In the genomic region with DNA sequence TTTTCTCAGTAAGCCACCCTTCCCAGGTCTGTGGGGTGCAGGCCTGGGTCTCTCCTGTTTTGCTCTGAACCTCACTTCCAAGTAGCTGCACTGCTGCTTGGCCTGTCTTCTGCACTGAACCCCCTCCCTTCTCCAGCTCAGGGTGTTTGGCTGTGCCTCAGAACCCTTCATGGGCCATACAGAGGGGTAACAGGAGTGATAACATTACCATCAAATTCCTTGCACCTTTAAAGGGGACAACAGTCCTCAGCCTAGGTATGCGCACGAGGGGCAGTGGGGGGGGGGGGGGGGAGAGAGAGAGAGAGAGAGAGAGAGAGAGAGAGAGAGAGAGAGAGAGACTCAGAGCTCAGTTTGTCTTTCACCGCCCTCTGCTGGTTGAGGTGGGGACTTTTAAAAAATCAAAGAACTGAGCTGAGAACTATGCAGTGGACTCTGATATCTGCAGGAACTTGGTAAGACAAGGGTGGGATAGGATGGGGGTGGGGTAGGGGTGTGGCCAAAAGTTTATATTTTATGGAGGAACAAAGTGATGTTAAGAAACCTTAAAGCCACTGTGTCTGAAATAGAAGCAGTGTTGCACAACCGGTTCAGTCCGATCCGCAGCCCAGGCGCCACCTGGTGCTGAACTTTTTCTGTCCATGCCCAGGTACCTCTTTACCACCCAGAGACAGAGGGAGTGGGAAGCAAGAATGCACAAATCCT, we compare ENCODE assay signal across 8 mouse cellular contexts.
DNase-seq lines count a peak whose midpoint lies in the region; ATAC-seq and TF ChIP-seq lines count a peak whose summit lies in the region.

No protein-coding gene starts in this region.

- no peaks in the 10 kb centered on the region for H3K36me3 ChIP-seq in forebrain, embryonic 15.5 days
- no peaks in the 10 kb centered on the region for H3K36me3 ChIP-seq in intestine, embryonic 15.5 days
- H3K36me3 ChIP-seq in liver, embryonic 14.5 days (replicated peaks; ENCODE audit: control insufficient read depth, insufficient read depth, low read depth), result no peaks in the 10 kb centered on the region
- H3K36me3 ChIP-seq in neural tube, embryonic 13.5 days, result no peaks in the 10 kb centered on the region

- H3K27me3 ChIP-seq in forebrain, embryonic 15.5 days, result peaks cover under 1% of the 10 kb centered on the region; the same call in 1 of the 2 replicates
- H3K27me3 ChIP-seq in intestine, embryonic 15.5 days (replicated peaks), result peaks cover 2% of the 10 kb centered on the region; the same call in 1 of the 2 replicates
- no peaks in the 10 kb centered on the region for H3K27me3 ChIP-seq in liver, embryonic 14.5 days (ENCODE audit: control insufficient read depth, insufficient read depth, low read length)
- H3K27me3 ChIP-seq in neural tube, embryonic 13.5 days, result no peaks in the 10 kb centered on the region

- 14% methylated on average over 6 of the region's 7 CpGs for WGBS in forebrain, embryonic 15.5 days
- WGBS in intestine, embryonic 15.5 days, result 17% methylated on average over 7 of the region's 7 CpGs
- 23% methylated on average over 7 of the region's 7 CpGs for WGBS in liver, embryonic 14.5 days (ENCODE audit: insufficient replicate concordance)
- WGBS in neural tube, embryonic 13.5 days, result 23% methylated on average over 7 of the region's 7 CpGs

- H3K4me2 ChIP-seq in forebrain, embryonic 15.5 days (replicated peaks), result no peak overlapping the region
- 0 out of 2 replicates have a peak overlapping the region, but pooled peaks have one; percentile 4 for H3K4me2 ChIP-seq in intestine, embryonic 15.5 days (replicated peaks)
- H3K4me2 ChIP-seq in liver, embryonic 14.5 days (ENCODE audit: low read depth), result no peak overlapping the region
- no peak overlapping the region for H3K4me2 ChIP-seq in neural tube, embryonic 13.5 days

- H3K9ac ChIP-seq in forebrain, embryonic 15.5 days (replicated peaks), result no peak overlapping the region
- no peak overlapping the region for H3K9ac ChIP-seq in intestine, embryonic 15.5 days
- no peak overlapping the region for H3K9ac ChIP-seq in liver, embryonic 14.5 days (replicated peaks)
- no peak overlapping the region for H3K9ac ChIP-seq in neural tube, embryonic 13.5 days

- peak; percentile 46; the same call in 1 of the 2 replicates for TF ChIP-seq CTCF in liver, embryonic 14.5 days (IDR thresholded peaks at IDR 0.05; ENCODE audit: low read depth)

- ATAC-seq in forebrain, embryonic 15.5 days (replicated peaks), result peak; percentile 67; the same call in 1 of the 2 replicates
- ATAC-seq in intestine, embryonic 15.5 days, result peak; percentile 58
- no peak for ATAC-seq in liver, embryonic 14.5 days (ENCODE audit: insufficient read depth)
- peak; percentile 57; the same call in 1 of the 2 replicates for ATAC-seq in neural tube, embryonic 13.5 days (ENCODE audit: low read depth)
- no peak for ATAC-seq in erythroblast, adult 5-6 weeks (replicated peaks; ENCODE audit: low FRiP score, poor library complexity, severe bottlenecking)

- DNase-seq in thymus, postnatal 4 days, result peak; percentile 31
- DNase-seq in thymus, postnatal 36 days, result no peak
- peak; percentile 19 for DNase-seq in cerebellum, adult 11-12 months
- DNase-seq in liver, embryonic 14.5 days (ENCODE audit: low read depth in 3 of 3, low spot score in 3 of 3), result no peak

- peaks cover 9% of the 10 kb centered on the region for H3K4me1 ChIP-seq in forebrain, embryonic 15.5 days
- H3K4me1 ChIP-seq in intestine, embryonic 15.5 days (replicated peaks), result peaks cover 20% of the 10 kb centered on the region; the same call in 1 of the 2 replicates
- H3K4me1 ChIP-seq in liver, embryonic 14.5 days (replicated peaks; ENCODE audit: control insufficient read depth in 2 of 2, insufficient read depth in 2 of 2, low read length in 1 of 2), result 0 out of 4 replicates have a peak, but pooled peaks cover 0 to 2% of the 10 kb centered on the region in 2 experiments
- peaks cover 48% of the 10 kb centered on the region for H3K4me1 ChIP-seq in neural tube, embryonic 13.5 days (replicated peaks)

- TF ChIP-seq EP300 in liver, embryonic 14.5 days (IDR thresholded peaks at IDR 0.05; ENCODE audit: low read depth), result no peak

- H3K27ac ChIP-seq in forebrain, embryonic 15.5 days (replicated peaks), result no peak overlapping the region
- H3K27ac ChIP-seq in intestine, embryonic 15.5 days, result peak overlapping the region; percentile 83
- no peak overlapping the region for H3K27ac ChIP-seq in liver, embryonic 14.5 days
- no peak overlapping the region for H3K27ac ChIP-seq in neural tube, embryonic 13.5 days (replicated peaks)

- H3K9me3 ChIP-seq in forebrain, embryonic 15.5 days, result no peaks in the 10 kb centered on the region
- no peaks in the 10 kb centered on the region for H3K9me3 ChIP-seq in intestine, embryonic 15.5 days
- H3K9me3 ChIP-seq in liver, embryonic 14.5 days (ENCODE audit: control insufficient read depth, low read length), result no peaks in the 10 kb centered on the region
- no peaks in the 10 kb centered on the region for H3K9me3 ChIP-seq in neural tube, embryonic 13.5 days

- no peak overlapping the region for H3K4me3 ChIP-seq in forebrain, embryonic 15.5 days
- H3K4me3 ChIP-seq in intestine, embryonic 15.5 days (replicated peaks), result no peak overlapping the region
- H3K4me3 ChIP-seq in liver, embryonic 14.5 days (ENCODE audit: insufficient read depth in 1 of 2, low read depth in 2 of 2, low read length in 2 of 2), result no peak overlapping the region
- no peak overlapping the region for H3K4me3 ChIP-seq in neural tube, embryonic 13.5 days

Comparison
In these comparisons a context has a peak if more than half of its experiments do, and no peak if none do; other contexts are left out.
1. DNase-seq: peak in thymus, postnatal 4 days (single experiment) and cerebellum, adult 11-12 months (single experiment); none in thymus, postnatal 36 days (0 of 2) and liver, embryonic 14.5 days (0 of 3).
2. ATAC-seq: peak in forebrain, embryonic 15.5 days (single experiment), intestine, embryonic 15.5 days (single experiment) and neural tube, embryonic 13.5 days (single experiment); none in liver, embryonic 14.5 days (single experiment) and erythroblast, adult 5-6 weeks (single experiment).